Mouse (Mus musculus) liver, adult 2 months (tissue): Measurements from ENCODE around the gene Serpinf2. TPM values are rescaled to one million over a fixed set of nuclear protein-coding genes. Genes with fewer than 3 reads are reported as not detected.

ENCODE experiments used
- DNase-seq: peaks from one replicate; pipeline ENCODE4 v3.0.0-alpha.2; 2011; ENCODE audit warnings: low read depth, low spot score; ENCODE audit errors: extremely low read depth
- H3K27ac ChIP-seq: fragments of 200-500 bp; replicated peaks from 2 replicates; pipeline ENCODE4 v1.5.1; 2012; ENCODE audit warnings: low read depth, mild to moderate bottlenecking, control low read depth, inconsistent platforms, low read length; ENCODE audit not compliant: insufficient read depth
- H3K27me3 ChIP-seq: fragments of 200-500 bp; 2 replicates; pipeline ENCODE4 v1.6.1; 2012; ENCODE audit warnings: mild to moderate bottlenecking, moderate library complexity, low read length, inconsistent platforms; ENCODE audit not compliant: control insufficient read depth, insufficient read depth
- H3K36me3 ChIP-seq: fragments of 200-500 bp; 2 replicates; pipeline ENCODE4 v1.6.1; 2012; ENCODE audit warnings: low read length, inconsistent platforms; ENCODE audit not compliant: control insufficient read depth, insufficient read depth
- H3K4me1 ChIP-seq: fragments of 200-500 bp; 2 replicates; pipeline ENCODE4 v1.6.1; 2011; ENCODE audit warnings: low read length; ENCODE audit not compliant: control insufficient read depth, insufficient read depth
- H3K4me3 ChIP-seq: fragments of 200-500 bp; 2 replicates; pipeline ENCODE4 v1.5.1; 2011; ENCODE audit warnings: low read depth, mild to moderate bottlenecking, control low read depth, low read length, moderate library complexity; ENCODE audit not compliant: insufficient read depth
- H3K79me2 ChIP-seq: fragments of 200-500 bp; 2 replicates; pipeline ENCODE4 v1.6.1; 2012; ENCODE audit warnings: inconsistent platforms, mild to moderate bottlenecking, low read length, moderate library complexity; ENCODE audit not compliant: control insufficient read depth, insufficient read depth
- H3K9ac ChIP-seq: fragments of 200-500 bp; 2 replicates; pipeline ENCODE4 v1.6.1; 2012; ENCODE audit warnings: low read depth, mild to moderate bottlenecking, control low read depth, inconsistent platforms, low read length
- CTCF ChIP-seq: fragments of 200-500 bp; IDR thresholded peaks from 2 replicates; pipeline ENCODE4 v1.5.1; 2011; ENCODE audit warnings: low read depth, low read length, control low read depth
- POLR2A ChIP-seq: fragments of 200-500 bp; IDR thresholded peaks from 2 replicates; pipeline ENCODE4 v1.6.1; 2011; ENCODE audit warnings: low read length, control low read depth; ENCODE audit not compliant: insufficient read depth; ENCODE audit errors: extremely low read depth
- WGBS: fragments of 180-500 bp; shearing (Covaris S2); methylation state at CpG from one replicate; pipeline ENCODE4 v1.1.7; 2018; 5-methylcytosine and 5-hydroxymethylcytosine counted together
- polyA plus RNA-seq: library from polyadenylated mRNA; depleted of rRNA; stranded (reverse); fragments of >200 nt; gene quantifications from 2 replicates; pipeline ENCODE4 v1.2.3, GENCODE M21; 2012
- total RNA-seq: library from RNA; depleted of rRNA; stranded (reverse); fragments of >200 nt; gene quantifications from 2 replicates; pipeline ENCODE4 v1.2.3, GENCODE M21; 2014

Gene Serpinf2
- total and polyA plus RNA-seq, 2 experiments, result 687 to 1,654 TPM

GRCm38 (mm10) chr11:75415096-75415495 is 24.3 kb downstream of the Serpinf2 start:
- Histone ChIP-seq H3K79me2 (peaks cover 2% of the 10 kb centered on the region; the same call in 1 of the 2 replicates), H3K4me3 (no peak overlapping the region), H3K4me1 (peaks cover 3% of the 10 kb centered on the region), H3K9ac (no peak overlapping the region), H3K27me3 (no peaks in the 10 kb centered on the region), H3K27ac (no peak overlapping the region), H3K36me3 (peaks cover 53% of the 10 kb centered on the region)
- no peak for TF ChIP-seq CTCF
- no peak for TF ChIP-seq POLR2A
- no peak for DNase-seq
- 66% methylated on average over 7 of the region's 7 CpGs for WGBS

GRCm38 (mm10) chr11:75410591-75410990 is 28.8 kb downstream of the Serpinf2 start:
- Histone ChIP-seq H3K4me3 (no peak overlapping the region), H3K9ac (no peak overlapping the region), H3K4me1 (no peaks in the 10 kb centered on the region; the same call in 1 of the 2 replicates), H3K36me3 (peaks cover 48% of the 10 kb centered on the region), H3K27me3 (no peaks in the 10 kb centered on the region), H3K79me2 (no peaks in the 10 kb centered on the region), H3K27ac (no peak overlapping the region)
- DNase-seq, result no peak
- 90% methylated on average over 7 of the region's 7 CpGs for WGBS
- TF ChIP-seq CTCF (no peak), POLR2A (no peak)

- no peaks in the 10 kb centered on the region for H3K27me3 ChIP-seq
- no peak for DNase-seq
- H3K36me3 ChIP-seq, result peaks cover 41% of the 10 kb centered on the region
- H3K9ac ChIP-seq, result no peak overlapping the region
- WGBS, result 88% methylated on average over 17 of the region's 17 CpGs
- TF ChIP-seq POLR2A (no peak), CTCF (no peak)
- no peaks in the 10 kb centered on the region for H3K79me2 ChIP-seq
- H3K27ac ChIP-seq, result no peak overlapping the region
- H3K4me1 ChIP-seq, result no peaks in the 10 kb centered on the region
- H3K4me3 ChIP-seq, result no peak overlapping the region
Observed at GRCm38 (mm10) chr11:75409679-75410575, 29.5 kb downstream of the Serpinf2 start.

GRCm38 (mm10) chr11:75406865-75407264 is 32.5 kb downstream of the Serpinf2 start:
- H3K27ac ChIP-seq, result no peak overlapping the region
- peak; percentile 42 for DNase-seq
- 63% methylated on average over 3 of the region's 3 CpGs for WGBS
- H3K4me1 ChIP-seq, result peaks cover 14% of the 10 kb centered on the region
- TF ChIP-seq POLR2A (no peak), CTCF (peak; percentile 72; the same call in 1 of the 2 replicates)
- peaks cover 21% of the 10 kb centered on the region for H3K36me3 ChIP-seq
- no peak overlapping the region for H3K9ac ChIP-seq
- H3K79me2 ChIP-seq, result no peaks in the 10 kb centered on the region
- no peaks in the 10 kb centered on the region for H3K27me3 ChIP-seq
- H3K4me3 ChIP-seq, result no peak overlapping the region

- WGBS, result 86% methylated on average over 4 of the region's 4 CpGs
- no peak overlapping the region for H3K9ac ChIP-seq
- no peak for TF ChIP-seq CTCF
- TF ChIP-seq POLR2A, result no peak
- no peak for DNase-seq
- H3K4me3 ChIP-seq, result no peak overlapping the region
- peaks cover 15% of the 10 kb centered on the region for H3K36me3 ChIP-seq
- H3K4me1 ChIP-seq, result peaks cover 14% of the 10 kb centered on the region
- no peaks in the 10 kb centered on the region for H3K27me3 ChIP-seq
- H3K79me2 ChIP-seq, result no peaks in the 10 kb centered on the region
- no peak overlapping the region for H3K27ac ChIP-seq
Observed at GRCm38 (mm10) chr11:75406104-75406503, 33.3 kb downstream of the Serpinf2 start.

- no peaks in the 10 kb centered on the region for H3K79me2 ChIP-seq
- no peaks in the 10 kb centered on the region for H3K27me3 ChIP-seq
- 96% methylated on average over 6 of the region's 6 CpGs for WGBS
- peaks cover 4% of the 10 kb centered on the region for H3K36me3 ChIP-seq
- TF ChIP-seq POLR2A (no peak), CTCF (no peak)
- no peak overlapping the region for H3K9ac ChIP-seq
- H3K27ac ChIP-seq, result no peak overlapping the region
- H3K4me3 ChIP-seq, result no peak overlapping the region
- DNase-seq, result no peak
- peaks cover 14% of the 10 kb centered on the region for H3K4me1 ChIP-seq
Observed at GRCm38 (mm10) chr11:75404801-75405200, 34.6 kb downstream of the Serpinf2 start.
